Mouse (Mus musculus) spleen, adult 2 months (tissue): Measurements from ENCODE around the gene Bcl2l11.

Experiments
- CTCF ChIP-seq: fragments of 200-500 bp; IDR thresholded peaks from 2 replicates; pipeline ENCODE4 v1.5.1; 2011; ENCODE audit warnings: mild to moderate bottlenecking, inconsistent platforms; ENCODE audit not compliant: insufficient read depth, insufficient read length, insufficient replicate concordance; ENCODE audit errors: extremely low read depth
- POLR2A ChIP-seq: fragments of 200-500 bp; IDR thresholded peaks from 2 replicates; pipeline ENCODE4 v1.6.1; 2011; ENCODE audit warnings: low read depth, low read length, inconsistent platforms

GRCm38 (mm10) chr2:128166623-128167423 is 41.0 kb downstream of the Bcl2l11 start:
- TF ChIP-seq CTCF (no peak), POLR2A (no peak)
